Mouse (Mus musculus): Measurements from ENCODE around the gene Srsf3. TPM values are rescaled to one million over a fixed set of nuclear protein-coding genes. Genes with fewer than 3 reads are reported as not detected.

The Srsf3 gene
- polyA plus RNA-seq, 1 experiment from 2014 or later, result 513 TPM

GRCm38 (mm10) chr17:29049508-29049889 is 17.1 kb downstream of the Srsf3 start:
- ATAC-seq (ENCODE audit: insufficient number of reproducible peaks, low FRiP score, low TSS enrichment, low read depth), result no peak
- Histone ChIP-seq H3K4me1 (peaks cover 33% of the 10 kb centered on the region), H3K9ac (no peak overlapping the region), H3K27me3 (no peaks in the 10 kb centered on the region), H3K4me2 (no peak overlapping the region), H3K4me3 (no peak overlapping the region), H3K9me3 (no peaks in the 10 kb centered on the region), H3K36me3 (peaks cover 33% of the 10 kb centered on the region), H3K27ac (peak overlapping the region; percentile 48; the same call in 1 of the 2 replicates)
- 68% methylated on average over 5 of the region's 5 CpGs for WGBS

GRCm38 (mm10) chr17:29049923-29050322 is 17.5 kb downstream of the Srsf3 start:
- H3K27me3 ChIP-seq, result no peaks in the 10 kb centered on the region
- H3K4me3 ChIP-seq, result no peak overlapping the region
- no peaks in the 10 kb centered on the region for H3K9me3 ChIP-seq
- no peak overlapping the region for H3K4me2 ChIP-seq
- 75% methylated on average over 7 of the region's 7 CpGs for WGBS
- H3K36me3 ChIP-seq, result peaks cover 28% of the 10 kb centered on the region
- peaks cover 34% of the 10 kb centered on the region for H3K4me1 ChIP-seq
- no peak for ATAC-seq (ENCODE audit: insufficient number of reproducible peaks, low FRiP score, low TSS enrichment, low read depth)
- H3K27ac ChIP-seq, result no peak overlapping the region; the same call in 1 of the 2 replicates
- no peak overlapping the region for H3K9ac ChIP-seq

GRCm38 (mm10) chr17:29050791-29051190 is 18.4 kb downstream of the Srsf3 start:
- no peak overlapping the region for H3K27ac ChIP-seq
- H3K27me3 ChIP-seq, result no peaks in the 10 kb centered on the region
- WGBS, result 27% methylated on average over 14 of the region's 14 CpGs
- peaks cover 20% of the 10 kb centered on the region for H3K36me3 ChIP-seq
- no peak overlapping the region for H3K4me3 ChIP-seq
- H3K4me1 ChIP-seq, result peaks cover 38% of the 10 kb centered on the region
- no peak for ATAC-seq (ENCODE audit: insufficient number of reproducible peaks, low FRiP score, low TSS enrichment, low read depth)
- no peaks in the 10 kb centered on the region for H3K9me3 ChIP-seq
- H3K4me2 ChIP-seq, result no peak overlapping the region
- H3K9ac ChIP-seq, result no peak overlapping the region

- Histone ChIP-seq H3K4me2 (no peak overlapping the region), H3K9ac (no peak overlapping the region), H3K27me3 (no peaks in the 10 kb centered on the region), H3K9me3 (no peaks in the 10 kb centered on the region), H3K4me1 (peaks cover 59% of the 10 kb centered on the region), H3K4me3 (no peak overlapping the region), H3K27ac (peak overlapping the region; percentile 72), H3K36me3 (peaks cover 2% of the 10 kb centered on the region)
- no peak for ATAC-seq (ENCODE audit: insufficient number of reproducible peaks, low FRiP score, low TSS enrichment, low read depth)
- 74% methylated on average over 6 of the region's 6 CpGs for WGBS
Measured at GRCm38 (mm10) chr17:29053067-29053466, 20.6 kb downstream of the Srsf3 start.

- Histone ChIP-seq H3K27ac (peak overlapping the region; percentile 72), H3K27me3 (no peaks in the 10 kb centered on the region), H3K36me3 (no peaks in the 10 kb centered on the region), H3K4me3 (no peak overlapping the region), H3K9me3 (no peaks in the 10 kb centered on the region), H3K9ac (no peak overlapping the region), H3K4me2 (peak overlapping the region; percentile 14; the same call in 1 of the 2 replicates), H3K4me1 (peaks cover 65% of the 10 kb centered on the region)
- 18% methylated on average over 7 of the region's 7 CpGs for WGBS
- no peak for ATAC-seq (ENCODE audit: insufficient number of reproducible peaks, low FRiP score, low TSS enrichment, low read depth)
Measured at GRCm38 (mm10) chr17:29053841-29054240, 21.4 kb downstream of the Srsf3 start.

- Histone ChIP-seq H3K4me3 (no peak overlapping the region), H3K36me3 (no peaks in the 10 kb centered on the region), H3K27ac (peak overlapping the region; percentile 72; the same call in 1 of the 2 replicates), H3K4me1 (peaks cover 63% of the 10 kb centered on the region), H3K9me3 (no peaks in the 10 kb centered on the region), H3K9ac (no peak overlapping the region), H3K27me3 (no peaks in the 10 kb centered on the region), H3K4me2 (no peak overlapping the region)
- 72% methylated on average over 6 of the region's 6 CpGs for WGBS
- no peak for ATAC-seq (ENCODE audit: insufficient number of reproducible peaks, low FRiP score, low TSS enrichment, low read depth)
Measured at GRCm38 (mm10) chr17:29054429-29054828, 22.0 kb downstream of the Srsf3 start.

GRCm38 (mm10) chr17:29055586-29055985 is 23.2 kb downstream of the Srsf3 start:
- no peak for ATAC-seq (ENCODE audit: insufficient number of reproducible peaks, low FRiP score, low TSS enrichment, low read depth)
- no peak overlapping the region for H3K9ac ChIP-seq
- no peaks in the 10 kb centered on the region for H3K27me3 ChIP-seq
- no peak overlapping the region for H3K4me2 ChIP-seq
- no peaks in the 10 kb centered on the region for H3K36me3 ChIP-seq
- no peak overlapping the region for H3K4me3 ChIP-seq
- peak overlapping the region; percentile 5; the same call in 1 of the 2 replicates for H3K27ac ChIP-seq
- H3K9me3 ChIP-seq, result no peaks in the 10 kb centered on the region
- 59% methylated on average over 5 of the region's 5 CpGs for WGBS
- peaks cover 55% of the 10 kb centered on the region for H3K4me1 ChIP-seq

GRCm38 (mm10) chr17:29056207-29056606 is 23.8 kb downstream of the Srsf3 start:
- H3K4me3 ChIP-seq, result no peak overlapping the region
- peak overlapping the region; percentile 50; the same call in 1 of the 2 replicates for H3K27ac ChIP-seq
- peak overlapping the region; percentile 22; the same call in 1 of the 2 replicates for H3K4me2 ChIP-seq
- H3K4me1 ChIP-seq, result peaks cover 50% of the 10 kb centered on the region
- no peak overlapping the region for H3K9ac ChIP-seq
- no peaks in the 10 kb centered on the region for H3K27me3 ChIP-seq
- 0 out of 2 replicates have a peak, but pooled peaks have one; percentile 15 for ATAC-seq (ENCODE audit: insufficient number of reproducible peaks, low FRiP score, low TSS enrichment, low read depth)
- no peaks in the 10 kb centered on the region for H3K9me3 ChIP-seq
- no peaks in the 10 kb centered on the region for H3K36me3 ChIP-seq
- WGBS, result 8% methylated on average over 7 of the region's 7 CpGs

GRCm38 (mm10) chr17:29056699-29057151 is 24.3 kb downstream of the Srsf3 start:
- H3K27ac ChIP-seq, result peak overlapping the region; percentile 50; the same call in 1 of the 2 replicates
- no peak overlapping the region for H3K4me3 ChIP-seq
- H3K4me1 ChIP-seq, result peaks cover 49% of the 10 kb centered on the region
- peak; percentile 56; the same call in 1 of the 2 replicates for ATAC-seq (ENCODE audit: insufficient number of reproducible peaks, low FRiP score, low TSS enrichment, low read depth)
- no peaks in the 10 kb centered on the region for H3K36me3 ChIP-seq
- H3K9ac ChIP-seq, result no peak overlapping the region
- H3K4me2 ChIP-seq, result peak overlapping the region; percentile 22; the same call in 1 of the 2 replicates
- H3K27me3 ChIP-seq, result no peaks in the 10 kb centered on the region
- WGBS, result 7% methylated on average over 8 of the region's 8 CpGs
- H3K9me3 ChIP-seq, result no peaks in the 10 kb centered on the region

- H3K4me3 ChIP-seq, result no peak overlapping the region
- H3K4me1 ChIP-seq, result peaks cover 53% of the 10 kb centered on the region
- no peaks in the 10 kb centered on the region for H3K9me3 ChIP-seq
- H3K27me3 ChIP-seq, result no peaks in the 10 kb centered on the region
- H3K4me2 ChIP-seq, result 0 out of 2 replicates have a peak overlapping the region, but pooled peaks have one; percentile 22
- H3K9ac ChIP-seq, result no peak overlapping the region
- ATAC-seq (ENCODE audit: insufficient number of reproducible peaks, low FRiP score, low TSS enrichment, low read depth), result no peak
- no peaks in the 10 kb centered on the region for H3K36me3 ChIP-seq
- WGBS, result 68% methylated on average over 11 of the region's 11 CpGs
- H3K27ac ChIP-seq, result peak overlapping the region; percentile 3; the same call in 1 of the 2 replicates
Measured at GRCm38 (mm10) chr17:29057361-29057890, 25.0 kb downstream of the Srsf3 start.

- peak overlapping the region; percentile 62 for H3K27ac ChIP-seq
- WGBS, result 51% methylated on average over 10 of the region's 10 CpGs
- H3K4me1 ChIP-seq, result peaks cover 58% of the 10 kb centered on the region
Measured at GRCm38 (mm10) chr17:29057961-29058360, 25.5 kb downstream of the Srsf3 start.

GRCm38 (mm10) chr17:29058487-29058886 is 26.1 kb downstream of the Srsf3 start:
- no peak overlapping the region for H3K4me3 ChIP-seq
- H3K4me2 ChIP-seq, result no peak overlapping the region
- no peak overlapping the region for H3K27ac ChIP-seq
- WGBS, result 77% methylated on average over 8 of the region's 8 CpGs
- no peak for ATAC-seq (ENCODE audit: insufficient number of reproducible peaks, low FRiP score, low TSS enrichment, low read depth)
- no peak overlapping the region for H3K9ac ChIP-seq
- H3K27me3 ChIP-seq, result no peaks in the 10 kb centered on the region
- H3K36me3 ChIP-seq, result no peaks in the 10 kb centered on the region
- H3K4me1 ChIP-seq, result peaks cover 53% of the 10 kb centered on the region
- H3K9me3 ChIP-seq, result no peaks in the 10 kb centered on the region

More at GRCm38 (mm10) chr17:29057961-29058360, 25.5 kb downstream of the Srsf3 start:
- no peaks in the 10 kb centered on the region for H3K9me3 ChIP-seq
- no peak overlapping the region for H3K4me2 ChIP-seq
- H3K27me3 ChIP-seq, result no peaks in the 10 kb centered on the region
- no peak overlapping the region for H3K4me3 ChIP-seq
- H3K9ac ChIP-seq, result no peak overlapping the region
- H3K36me3 ChIP-seq, result no peaks in the 10 kb centered on the region
- no peak for ATAC-seq (ENCODE audit: insufficient number of reproducible peaks, low FRiP score, low TSS enrichment, low read depth)

Data from limb, embryonic 15.5 days (tissue).